Mouse (Mus musculus) olfactory bulb, adult 2 months (tissue): ENCODE results near the gene Ago1. TPM values are rescaled to one million over a fixed set of nuclear protein-coding genes. Genes with fewer than 3 reads are reported as not detected.

Source experiments
- H3K27ac ChIP-seq: fragments of 200-500 bp; 2 replicates; pipeline ENCODE4 v1.5.1; 2012; ENCODE audit warnings: low read depth, low read length; ENCODE audit not compliant: insufficient read depth
- H3K4me1 ChIP-seq: fragments of 200-500 bp; 2 replicates; pipeline ENCODE4 v1.6.1; 2012; ENCODE audit warnings: low read length; ENCODE audit not compliant: control insufficient read depth, insufficient read depth
- H3K4me3 ChIP-seq: fragments of 200-500 bp; 2 replicates; pipeline ENCODE4 v1.5.1; 2012; ENCODE audit warnings: mild to moderate bottlenecking, low read depth, low read length, moderate library complexity; ENCODE audit not compliant: insufficient read depth
- CTCF ChIP-seq: fragments of 200-500 bp; IDR thresholded peaks from 2 replicates; pipeline ENCODE4 v1.5.1; 2012; ENCODE audit warnings: low read depth, mild to moderate bottlenecking, low read length, moderate library complexity; ENCODE audit not compliant: insufficient read depth
- POLR2A ChIP-seq: fragments of 200-500 bp; IDR thresholded peaks from 2 replicates; pipeline ENCODE4 v1.6.1; 2012; ENCODE audit warnings: mild to moderate bottlenecking, low read depth, low read length, moderate library complexity; ENCODE audit not compliant: insufficient read depth
- WGBS: fragments of 180-500 bp; shearing (Covaris S2); methylation state at CpG from one replicate; pipeline ENCODE4 v1.1.7; 2018; 5-methylcytosine and 5-hydroxymethylcytosine counted together
- polyA plus RNA-seq: library from polyadenylated mRNA; stranded (reverse); fragments of >200 nt; gene quantifications from 2 replicates; pipeline ENCODE4 v1.2.4, GENCODE M21; 2012; ENCODE audit warnings: low replicate concordance; ENCODE audit not compliant: missing spikeins, insufficient read depth, insufficient read length

The Ago1 gene
- polyA plus RNA-seq, 1 experiment = not detected

DNA sequence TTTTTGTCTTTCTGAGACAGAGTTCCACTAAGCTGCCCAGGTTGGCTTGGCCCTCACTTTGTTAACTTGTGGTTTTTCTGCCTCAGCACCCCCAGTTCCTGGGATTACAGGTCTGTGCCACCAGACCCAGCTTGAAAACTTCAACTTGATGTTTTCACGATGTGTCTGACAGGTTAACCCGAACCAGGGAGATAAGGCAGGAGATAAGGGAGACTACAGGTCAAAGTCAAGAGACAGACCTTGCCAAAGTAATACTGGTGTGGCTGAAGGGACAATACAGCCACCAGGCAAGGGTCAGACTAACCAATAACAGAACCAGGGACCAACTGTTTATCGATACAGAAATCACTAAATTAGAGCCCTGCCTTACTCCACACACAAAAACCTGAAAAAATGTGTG, 11.9 kb upstream of the Ago1 start:
- no peaks in the 10 kb centered on the region for H3K4me1 ChIP-seq
- TF ChIP-seq POLR2A = no peak
- no peak for TF ChIP-seq CTCF
- no peak overlapping the region for H3K27ac ChIP-seq
- no peak overlapping the region for H3K4me3 ChIP-seq
- WGBS = 90% methylated on average over 3 of the region's 3 CpGs

DNA sequence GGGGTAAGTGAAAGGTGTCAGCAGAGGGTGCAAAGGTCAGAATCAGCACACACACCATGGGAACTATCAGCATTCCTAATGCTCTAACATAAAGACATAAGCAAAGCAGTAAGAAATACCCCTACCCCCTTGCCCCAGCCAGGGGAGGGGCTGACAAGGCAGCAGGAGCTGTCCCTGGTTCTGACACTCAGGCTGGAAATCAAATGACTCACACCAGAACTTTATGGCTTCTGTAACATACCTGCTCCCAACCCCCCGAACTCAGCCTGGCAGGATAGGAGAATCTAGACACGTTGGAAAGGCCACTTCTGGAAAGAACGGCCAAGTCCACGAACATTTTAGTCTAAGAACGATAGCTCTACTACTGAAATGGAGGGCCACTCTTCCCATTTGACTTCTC, 4.6 kb upstream of the Ago1 start:
- Histone ChIP-seq H3K4me1 (no peaks in the 10 kb centered on the region), H3K4me3 (no peak overlapping the region), H3K27ac (no peak overlapping the region)
- TF ChIP-seq POLR2A = no peak
- no peak for TF ChIP-seq CTCF
- 63% methylated on average over 5 of the region's 5 CpGs for WGBS

DNA sequence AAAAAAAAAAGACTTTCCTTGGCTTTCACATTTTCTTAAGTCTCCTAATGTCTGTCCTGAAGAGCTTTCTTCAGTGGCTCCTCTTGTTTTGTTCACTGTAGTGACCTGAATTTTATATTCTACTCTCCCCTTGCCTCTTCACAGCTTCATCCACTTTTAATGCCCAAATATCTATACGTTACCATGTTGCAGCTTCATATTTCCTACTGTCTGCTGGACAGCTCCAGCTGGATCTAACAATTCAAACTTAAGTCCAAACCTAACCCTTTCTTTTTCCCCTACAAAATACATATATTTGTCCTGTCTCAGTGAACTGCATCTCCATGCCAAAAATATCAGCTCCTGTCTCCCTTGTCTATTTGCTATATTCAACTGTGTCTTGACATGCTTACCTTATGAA, 951 bp upstream of the Ago1 start:
- peaks cover 19% of the 10 kb centered on the region for H3K4me1 ChIP-seq
- 76% methylated on average over 1 of the region's 1 CpGs for WGBS
- no peak overlapping the region for H3K4me3 ChIP-seq
- no peak for TF ChIP-seq POLR2A
- TF ChIP-seq CTCF = no peak
- H3K27ac ChIP-seq = no peak overlapping the region

DNA sequence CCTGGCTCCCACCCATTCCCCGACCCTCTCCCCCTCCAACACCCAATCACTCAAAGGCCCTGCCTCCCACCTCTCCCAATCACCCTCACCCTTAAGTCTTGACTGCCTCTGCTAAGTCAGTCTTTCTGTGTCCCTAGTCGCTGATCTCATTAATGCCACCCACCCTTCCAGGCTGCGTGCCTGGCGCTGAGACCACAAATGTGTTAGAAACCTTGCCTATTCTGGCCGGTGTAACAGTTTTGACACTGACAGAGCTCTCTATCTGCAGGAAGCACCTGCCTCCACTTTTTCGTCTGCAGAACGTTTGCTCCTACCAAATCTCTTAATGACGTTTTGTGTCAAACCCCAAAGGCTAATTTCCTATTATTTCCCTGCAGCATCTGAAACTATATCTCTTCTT, 542 bp upstream of the Ago1 start:
- 5% methylated on average over 8 of the region's 8 CpGs for WGBS
- H3K4me1 ChIP-seq = peaks cover 21% of the 10 kb centered on the region
- TF ChIP-seq CTCF (no peak), POLR2A (no peak)
- peak overlapping the region; percentile 69 for H3K4me3 ChIP-seq
- H3K27ac ChIP-seq = peak overlapping the region; percentile 18; the same call in 1 of the 2 replicates

DNA sequence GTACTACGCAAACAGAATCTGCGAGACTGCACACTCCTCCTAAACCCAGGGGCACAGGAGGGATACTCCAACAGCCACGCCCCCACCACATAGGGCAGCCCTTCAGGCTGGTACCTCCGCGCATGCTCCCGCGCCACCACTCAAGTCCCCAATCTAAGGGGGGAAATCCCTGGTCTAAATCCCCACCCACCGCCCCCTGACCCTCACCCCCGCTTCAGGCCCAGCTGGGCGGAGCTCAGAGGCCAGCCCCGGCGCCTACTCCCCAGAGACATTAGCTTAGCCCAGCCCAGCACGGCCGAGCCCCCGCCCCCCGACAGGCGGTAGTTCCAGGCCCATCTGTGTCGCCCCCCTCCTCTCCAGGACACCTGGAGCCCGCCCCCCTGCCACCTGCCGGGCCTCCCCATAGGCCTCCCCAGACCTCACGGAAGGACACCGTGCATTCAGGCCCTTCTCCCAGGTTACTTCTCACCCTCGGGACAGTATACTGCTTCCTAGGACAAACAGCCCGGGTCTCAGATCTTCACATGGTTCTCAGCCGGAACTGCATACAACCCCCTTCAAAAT, 580 bp downstream of the Ago1 start:
- Histone ChIP-seq H3K4me3 (peak overlapping the region; percentile 69), H3K4me1 (peaks cover 26% of the 10 kb centered on the region), H3K27ac (0 out of 2 replicates have a peak overlapping the region, but pooled peaks have one; percentile 77)
- TF ChIP-seq POLR2A = no peak
- no peak for TF ChIP-seq CTCF
- WGBS = under 1% methylated on average over 24 of the region's 25 CpGs

DNA sequence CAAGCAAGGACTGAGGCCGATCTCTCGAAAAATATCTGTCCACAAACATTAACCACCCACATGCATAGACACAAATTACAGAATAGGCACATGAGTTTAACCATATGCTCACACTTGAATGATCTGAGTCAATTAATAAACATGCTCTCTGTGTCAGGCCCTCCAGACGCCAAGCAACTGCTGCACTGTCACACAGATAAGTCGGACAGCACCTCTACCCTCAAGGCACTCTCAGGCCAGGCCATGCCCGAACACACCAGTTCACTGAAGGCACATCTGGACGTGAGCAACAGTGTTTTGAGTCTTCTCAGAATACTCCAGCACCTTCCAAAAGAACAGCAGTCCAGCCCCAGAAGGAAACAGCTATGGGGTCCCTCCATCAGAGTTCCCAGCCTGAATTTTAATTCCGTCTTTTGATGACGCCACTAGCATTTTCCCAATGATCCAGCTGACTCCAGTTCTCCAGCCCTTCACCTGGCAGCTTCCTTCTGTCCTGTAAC, 2.1 kb downstream of the Ago1 start:
- Histone ChIP-seq H3K27ac (no peak overlapping the region), H3K4me1 (peaks cover 29% of the 10 kb centered on the region), H3K4me3 (no peak overlapping the region)
- WGBS = 24% methylated on average over 8 of the region's 8 CpGs
- TF ChIP-seq CTCF (no peak), POLR2A (no peak)

DNA sequence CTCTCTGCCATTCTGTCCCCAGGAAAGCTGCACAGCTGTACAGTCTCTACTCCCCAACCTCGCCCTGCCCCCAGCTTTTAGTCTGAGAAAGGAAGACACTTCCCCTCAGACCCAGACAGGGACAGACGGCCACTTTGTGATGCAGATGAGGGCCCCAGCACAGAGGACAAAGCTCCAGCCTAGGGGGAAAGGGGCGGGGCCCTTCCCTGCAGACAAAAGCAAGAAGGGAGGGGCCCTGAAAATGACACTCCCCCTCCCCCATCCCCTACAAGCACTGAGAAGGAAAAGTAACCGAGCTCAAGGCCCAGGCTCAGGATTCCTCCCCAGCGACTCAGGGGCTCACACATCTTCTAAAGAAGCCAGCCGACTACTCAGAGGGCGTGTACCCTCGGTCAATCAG, 2.5 kb downstream of the Ago1 start:
- Histone ChIP-seq H3K4me3 (no peak overlapping the region), H3K4me1 (peaks cover 29% of the 10 kb centered on the region), H3K27ac (no peak overlapping the region)
- 18% methylated on average over 8 of the region's 8 CpGs for WGBS
- TF ChIP-seq CTCF = no peak
- TF ChIP-seq POLR2A = no peak

DNA sequence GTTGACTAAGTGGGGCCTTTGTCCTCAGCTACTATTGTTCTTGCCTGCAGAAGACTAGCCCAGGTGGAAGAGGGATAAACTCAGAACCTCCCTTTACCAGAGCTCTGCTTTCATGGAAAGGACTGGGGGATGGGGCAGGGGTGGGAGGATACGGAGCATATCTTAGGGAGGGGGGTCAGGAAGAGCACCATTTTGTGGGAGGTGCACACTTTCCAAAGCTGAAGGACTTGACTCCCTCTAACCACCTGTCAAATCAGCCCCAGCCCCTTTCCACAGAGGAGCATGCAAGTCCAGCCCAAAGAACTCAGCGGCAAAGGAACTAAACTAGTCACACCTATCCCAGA, 3.5 kb downstream of the Ago1 start:
- peaks cover 29% of the 10 kb centered on the region for H3K4me1 ChIP-seq
- WGBS = 28% methylated on average over 2 of the region's 2 CpGs
- H3K27ac ChIP-seq = no peak overlapping the region
- no peak overlapping the region for H3K4me3 ChIP-seq
- no peak for TF ChIP-seq CTCF
- TF ChIP-seq POLR2A = no peak

DNA sequence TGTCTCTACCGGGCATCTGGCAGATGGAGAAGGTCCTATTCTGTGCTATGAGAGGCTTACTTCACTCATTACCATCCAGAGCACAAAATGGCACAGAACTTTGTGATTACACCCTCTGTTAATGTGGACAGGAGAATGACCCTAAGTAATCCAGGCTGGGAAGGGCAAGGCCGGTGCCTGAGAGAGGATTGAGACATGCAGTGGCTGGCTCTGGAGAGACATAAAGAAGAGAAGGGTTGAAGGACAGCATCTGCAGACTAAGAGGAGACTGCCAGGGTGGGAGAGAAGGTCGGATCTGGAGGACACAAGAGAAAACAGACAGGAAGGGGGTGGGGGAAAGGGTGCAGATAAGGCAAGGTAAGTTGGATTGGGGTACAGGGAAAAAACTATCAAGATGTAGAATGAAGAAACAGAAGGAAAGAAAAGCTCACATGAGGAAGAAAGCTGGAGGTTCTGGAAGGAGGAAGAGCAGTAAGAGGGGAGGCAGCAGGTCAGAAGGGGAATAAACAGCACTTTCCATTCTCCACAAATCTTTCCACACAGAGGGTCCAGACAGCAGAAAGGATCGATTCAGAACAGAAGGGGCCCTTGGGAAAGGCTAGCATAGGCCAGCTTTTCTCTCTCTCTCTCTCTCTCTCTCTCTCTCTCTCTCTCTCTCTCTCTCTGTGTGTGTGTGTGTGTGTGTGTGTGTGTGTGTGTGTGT, 4.0 kb downstream of the Ago1 start:
- no peak for TF ChIP-seq CTCF
- Histone ChIP-seq H3K4me3 (no peak overlapping the region), H3K4me1 (peaks cover 29% of the 10 kb centered on the region), H3K27ac (no peak overlapping the region)
- WGBS = 35% methylated on average over 4 of the region's 4 CpGs
